Mouse (Mus musculus) heart, postnatal 0 days (tissue): ENCODE measurements around the gene Lzts2. TPM values are rescaled to one million over a fixed set of nuclear protein-coding genes. Genes with fewer than 3 reads are reported as not detected.

Experiments used
- ATAC-seq: fragments of 200-750 bp; cut with Nextera tagmentation; 2 replicates; pipeline ENCODE4 v1.8.0; 2017; ENCODE audit warnings: low read depth, moderate number of reproducible peaks, moderate library complexity; ENCODE audit not compliant: insufficient read depth
- DNase-seq: peaks from one replicate; pipeline ENCODE4 v3.0.0-alpha.2; 2016; ENCODE audit warnings: low spot score
- H3K27ac ChIP-seq: fragments of 300-500 bp; sonication (generic); 2 replicates; pipeline ENCODE4 v1.5.1; 2014; ENCODE audit warnings: low read depth, mild to moderate bottlenecking
- H3K27me3 ChIP-seq: fragments of 300-500 bp; sonication (generic); 2 replicates; pipeline ENCODE4 v1.6.1; 2014; ENCODE audit warnings: low read length, mixed read lengths; ENCODE audit not compliant: control insufficient read depth, insufficient read depth
- H3K36me3 ChIP-seq: fragments of 300-500 bp; sonication (generic); replicated peaks from 2 replicates; pipeline ENCODE4 v1.6.1; 2014; ENCODE audit warnings: low read length, mixed read lengths; ENCODE audit not compliant: control insufficient read depth, insufficient read depth
- H3K4me1 ChIP-seq: fragments of 300-500 bp; sonication (generic); 2 replicates; pipeline ENCODE4 v1.6.1; 2014; ENCODE audit warnings: antibody characterized with exemption; ENCODE audit not compliant: control insufficient read depth, insufficient read depth
- H3K4me2 ChIP-seq: fragments of 300-500 bp; sonication (generic); 2 replicates; pipeline ENCODE4 v1.6.1; 2014; ENCODE audit warnings: low read depth, mild to moderate bottlenecking, low read length, moderate library complexity
- H3K4me3 ChIP-seq: fragments of 300-500 bp; sonication (generic); 2 replicates; pipeline ENCODE4 v1.5.1; 2014; ENCODE audit warnings: low read depth, low read length
- H3K9ac ChIP-seq: fragments of 300-500 bp; sonication (generic); replicated peaks from 2 replicates; pipeline ENCODE4 v1.6.1; 2014; ENCODE audit warnings: low read depth, low read length, mixed read lengths
- H3K9me3 ChIP-seq: fragments of 300-500 bp; sonication (generic); replicated peaks from 2 replicates; pipeline ENCODE4 v1.6.1; 2016; ENCODE audit warnings: low read length; ENCODE audit not compliant: control insufficient read depth
- CTCF ChIP-seq: IDR thresholded peaks from 2 replicates; pipeline ENCODE4 v1.5.1; 2016; ENCODE audit warnings: antibody characterized with exemption, control low read depth, low read depth
- EP300 ChIP-seq: IDR thresholded peaks from 2 replicates; pipeline ENCODE4 v1.6.1; 2016; ENCODE audit warnings: antibody characterized with exemption, low read depth
- WGBS: fragments of 180-500 bp; shearing (Covaris S2); extraction: QIAGEN DNeasy Blood & Tissue Kit; methylation state at CpG from one replicate; pipeline ENCODE4 v1.1.7; 2014; 5-methylcytosine and 5-hydroxymethylcytosine counted together
- polyA plus RNA-seq: library from polyadenylated mRNA; unstranded; fragments of >200 nt; fragmentation: Nextera tagmentation; extraction: Ambion mirVana; gene quantifications from 2 replicates; pipeline ENCODE4 v1.2.1, GENCODE M21; 2015
- total RNA-seq: library from RNA; depleted of rRNA; stranded (reverse); fragments of >200 nt; gene quantifications from 2 replicates; pipeline ENCODE4 v1.2.3, GENCODE M21; 2014; ENCODE audit warnings: low replicate concordance

The Lzts2 gene
- total and polyA plus RNA-seq, 2 experiments from 2014 or later: 29.7 to 127 TPM

DNA sequence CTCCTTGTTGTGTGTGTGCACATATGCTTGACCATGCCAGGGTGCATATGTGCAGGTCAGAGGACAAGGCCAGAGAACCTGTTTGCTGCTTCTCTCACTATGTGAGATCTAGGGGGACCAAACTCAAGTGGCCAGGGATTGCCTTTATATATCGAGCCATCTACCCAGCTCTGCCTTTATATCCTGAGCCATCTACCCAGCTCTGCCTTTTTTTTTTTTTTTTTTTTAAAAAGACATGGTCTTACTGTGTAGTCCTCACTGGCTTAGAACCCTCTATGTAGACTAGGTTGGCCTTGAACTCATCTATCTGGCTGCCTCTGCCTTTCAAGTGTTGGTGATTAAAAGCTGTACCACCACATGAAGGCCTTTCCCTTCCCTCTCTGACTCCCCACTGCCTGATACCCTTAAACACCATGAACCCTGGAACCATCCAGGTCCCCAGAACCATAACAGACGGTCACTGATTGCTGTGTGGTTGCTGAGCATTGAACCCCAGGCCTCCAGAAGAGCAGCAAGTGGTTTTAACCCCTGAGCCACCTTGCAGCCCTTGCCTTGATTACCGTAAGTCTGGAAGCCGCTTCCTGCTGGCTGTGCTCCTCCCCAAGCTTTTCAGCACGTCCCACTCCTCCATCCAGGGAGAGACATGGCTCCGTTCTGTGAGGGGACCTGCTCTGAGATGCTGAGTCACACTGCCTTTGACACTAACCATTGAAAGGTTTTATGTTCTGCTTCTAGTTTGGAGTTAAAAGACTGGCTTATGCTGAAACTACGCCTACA lies 10.3 kb upstream of the Lzts2 start:
- ATAC-seq (no peak), DNase-seq (no peak)
- Histone ChIP-seq H3K27me3 (no peaks in the 10 kb centered on the region), H3K4me1 (peaks cover 20% of the 10 kb centered on the region), H3K9me3 (no peaks in the 10 kb centered on the region), H3K27ac (no peak overlapping the region), H3K36me3 (peaks cover 15% of the 10 kb centered on the region; the same call in 1 of the 2 replicates), H3K4me2 (no peak overlapping the region), H3K4me3 (no peak overlapping the region), H3K9ac (no peak overlapping the region)
- TF ChIP-seq EP300 (no peak), CTCF (no peak)
- 85% methylated on average over 7 of the region's 7 CpGs for WGBS

DNA sequence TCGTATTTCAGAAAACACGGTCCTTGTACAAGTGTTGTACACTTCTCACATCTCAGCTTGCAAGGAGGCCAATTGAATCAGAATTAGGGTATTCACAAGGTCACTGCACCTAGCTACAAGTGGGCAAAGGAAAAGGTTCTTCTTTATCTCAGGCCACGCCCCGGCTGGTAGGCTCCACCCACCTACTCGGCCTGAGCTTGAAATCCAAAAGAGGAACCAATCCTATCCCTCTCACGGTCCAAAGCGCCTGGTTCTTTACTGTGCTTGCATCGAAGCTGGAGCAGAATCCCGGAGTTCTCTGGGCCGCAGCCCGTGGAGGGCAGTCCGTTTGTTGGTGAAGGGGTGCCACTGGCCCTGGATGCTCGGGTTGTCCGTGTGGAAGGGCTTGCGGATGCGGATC lies 8.8 kb upstream of the Lzts2 start, which contains the start of gene Twnk:
Gene Twnk, plus strand, starts transcription at position 220 of the 400 bp plus-strand sequence.
- no peak for ATAC-seq
- DNase-seq: no peak
- peak within 1 kb of the TSS; percentile 94 for H3K4me2 ChIP-seq
- peak within 1 kb of the TSS; percentile 90 for H3K4me3 ChIP-seq
- peak within 1 kb of the TSS; percentile 86 for H3K27ac ChIP-seq
- H3K36me3 ChIP-seq: peaks cover 24% of the 10 kb centered on the region
- H3K27me3 ChIP-seq: no peaks in the 10 kb centered on the region
- H3K9me3 ChIP-seq: no peaks in the 10 kb centered on the region
- WGBS: 9% methylated on average over 16 of the region's 16 CpGs
- H3K4me1 ChIP-seq: peaks cover 20% of the 10 kb centered on the region
- TF ChIP-seq EP300 (no peak), CTCF (no peak)
- H3K9ac ChIP-seq: peak within 1 kb of the TSS; percentile 75

DNA sequence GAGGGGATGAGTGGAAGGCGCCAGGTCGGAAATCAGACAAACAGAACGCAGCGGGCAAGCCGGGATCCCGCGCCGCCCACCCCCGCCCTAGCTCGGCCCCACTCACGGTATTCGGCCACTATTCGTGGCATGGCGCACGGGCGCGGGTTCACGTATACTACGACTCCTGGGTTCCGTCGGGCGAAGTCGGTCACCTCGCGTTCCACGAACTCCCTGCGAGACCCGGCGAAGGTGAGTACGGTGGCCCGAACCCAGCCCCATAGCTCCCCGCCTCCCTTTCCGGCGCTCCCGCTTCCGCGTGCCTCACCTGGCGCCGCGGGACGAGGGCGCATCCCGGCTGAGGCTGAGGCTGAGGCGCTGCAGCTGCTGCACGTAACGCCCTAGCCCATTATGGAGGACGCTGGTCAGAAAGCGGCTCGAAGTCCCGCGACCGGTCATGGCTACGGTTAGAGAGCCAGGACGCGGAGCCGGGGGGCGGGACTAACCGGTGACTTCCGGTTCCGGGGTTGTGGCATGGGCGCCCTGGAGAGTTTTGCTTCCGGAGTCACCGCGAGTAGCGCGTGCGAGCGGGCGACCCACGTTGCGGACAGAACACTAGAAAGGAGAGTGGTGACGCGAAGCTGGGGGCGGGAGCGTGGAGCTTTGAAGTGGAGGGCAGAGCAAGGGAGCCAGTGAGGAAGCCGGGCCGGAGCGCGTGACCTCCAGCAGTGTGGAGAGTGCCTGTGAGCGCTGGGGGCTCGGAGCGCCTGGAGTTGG lies 8.1 kb upstream of the Lzts2 start, which contains the start of gene Mrpl43:
Gene Mrpl43, minus strand, starts transcription at position 486 of the 756 bp plus-strand sequence.
- peak within 1 kb of the TSS; percentile 86 for H3K27ac ChIP-seq
- peak; percentile 95 for DNase-seq
- peaks cover 31% of the 10 kb centered on the region for H3K36me3 ChIP-seq
- no peak for TF ChIP-seq CTCF
- peak; percentile 79 for TF ChIP-seq EP300
- H3K9ac ChIP-seq: peak within 1 kb of the TSS; percentile 75
- H3K9me3 ChIP-seq: no peaks in the 10 kb centered on the region
- peak within 1 kb of the TSS; percentile 90 for H3K4me3 ChIP-seq
- H3K4me1 ChIP-seq: peaks cover 20% of the 10 kb centered on the region
- peak; percentile 92 for ATAC-seq
- WGBS: 1% methylated on average over 82 of the region's 82 CpGs
- no peaks in the 10 kb centered on the region for H3K27me3 ChIP-seq
- peak within 1 kb of the TSS; percentile 94 for H3K4me2 ChIP-seq

DNA sequence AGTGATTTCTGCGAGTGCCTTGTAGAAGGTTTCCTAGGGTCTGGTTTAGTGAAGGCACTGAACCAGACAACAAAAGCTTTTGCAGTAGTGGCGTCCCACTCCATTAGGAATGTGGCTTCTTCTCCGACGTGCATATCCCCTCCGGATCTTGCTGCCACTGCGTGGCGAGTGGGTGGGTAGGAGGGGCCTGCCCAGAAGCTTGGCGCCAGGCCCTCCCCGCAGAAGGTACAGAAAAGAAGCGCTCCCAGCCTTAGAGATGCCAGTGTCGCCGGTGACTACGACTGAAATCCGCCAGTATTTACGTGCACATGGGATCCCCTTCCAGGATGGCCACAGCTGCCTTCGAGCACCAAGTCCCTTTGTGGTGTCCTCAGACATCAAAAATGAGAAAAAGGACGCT lies 7.2 kb upstream of the Lzts2 start:
- 34% methylated on average over 17 of the region's 17 CpGs for WGBS
- TF ChIP-seq CTCF (no peak), EP300 (no peak)

DNA sequence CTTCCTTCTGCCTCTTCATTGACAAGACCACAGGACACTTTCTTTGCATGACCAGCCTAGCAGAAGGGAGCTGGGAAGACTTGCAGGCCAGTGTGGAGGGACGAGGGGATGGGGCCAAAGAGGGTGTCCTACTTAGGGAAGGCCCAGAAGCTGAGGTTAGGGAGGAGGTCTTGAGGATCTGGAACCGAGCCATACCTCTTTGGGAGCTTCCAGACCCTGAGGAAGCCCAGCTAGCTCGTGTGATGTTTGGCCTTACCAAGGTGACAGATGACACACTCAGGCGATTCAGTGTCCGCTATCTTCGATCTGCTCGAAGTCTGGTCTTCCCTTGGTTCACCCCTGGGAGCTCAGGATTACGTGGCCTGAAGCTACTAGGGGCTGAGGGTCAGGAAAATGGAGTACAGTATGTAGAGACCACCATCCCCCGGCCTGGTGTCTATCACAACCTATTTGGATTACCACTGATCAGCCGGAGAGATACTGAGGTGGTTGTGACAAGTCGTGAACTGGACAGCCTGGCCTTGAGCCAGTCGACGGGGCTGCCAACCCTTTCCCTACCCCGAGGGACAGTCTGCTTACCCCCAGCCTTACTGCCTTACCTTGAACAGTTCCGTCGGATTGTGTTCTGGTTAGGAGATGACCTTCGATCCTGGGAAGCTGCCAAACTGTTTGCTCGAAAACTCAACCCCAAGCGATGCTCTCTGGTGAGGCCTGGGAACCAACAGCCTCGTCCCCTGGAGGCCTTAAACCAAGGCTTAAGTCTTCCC lies 6.6 kb upstream of the Lzts2 start:
- H3K27ac ChIP-seq: peak overlapping the region; percentile 86
- ATAC-seq: no peak
- H3K4me2 ChIP-seq: peak overlapping the region; percentile 94
- 59% methylated on average over 20 of the region's 20 CpGs for WGBS
- H3K9me3 ChIP-seq: no peaks in the 10 kb centered on the region
- peak overlapping the region; percentile 75; the same call in 1 of the 2 replicates for H3K9ac ChIP-seq
- H3K4me1 ChIP-seq: peaks cover 20% of the 10 kb centered on the region
- TF ChIP-seq EP300 (no peak), CTCF (no peak)
- no peaks in the 10 kb centered on the region for H3K27me3 ChIP-seq
- DNase-seq: no peak
- peak overlapping the region; percentile 90 for H3K4me3 ChIP-seq
- peaks cover 44% of the 10 kb centered on the region for H3K36me3 ChIP-seq

More for the DNA sequence above, 7.2 kb upstream of the Lzts2 start:
- peaks cover 20% of the 10 kb centered on the region for H3K4me1 ChIP-seq
- H3K36me3 ChIP-seq: peaks cover 39% of the 10 kb centered on the region
- H3K4me2 ChIP-seq: peak overlapping the region; percentile 94
- H3K27me3 ChIP-seq: no peaks in the 10 kb centered on the region
- peak overlapping the region; percentile 75 for H3K9ac ChIP-seq
- DNase-seq (no peak), ATAC-seq (no peak)
- H3K4me3 ChIP-seq: peak overlapping the region; percentile 90
- no peaks in the 10 kb centered on the region for H3K9me3 ChIP-seq
- peak overlapping the region; percentile 86 for H3K27ac ChIP-seq
